Mouse (Mus musculus) brain, embryonic 14.5 days (tissue): ENCODE results near the gene Sorbs1.

ENCODE experiments used
- CTCF ChIP-seq: fragments of 200-500 bp; IDR thresholded peaks from 2 replicates; pipeline ENCODE4 v1.5.1; 2012; ENCODE audit warnings: inconsistent platforms, mild to moderate bottlenecking, moderate library complexity, borderline replicate concordance; ENCODE audit not compliant: insufficient read depth, insufficient read length; ENCODE audit errors: extremely low read depth
- POLR2A ChIP-seq: fragments of 200-500 bp; IDR thresholded peaks from 2 replicates; pipeline ENCODE4 v1.6.1; 2012; ENCODE audit warnings: mild to moderate bottlenecking, inconsistent platforms, borderline replicate concordance; ENCODE audit not compliant: poor library complexity, insufficient read depth, insufficient read length, severe bottlenecking; ENCODE audit errors: extremely low read depth

DNA sequence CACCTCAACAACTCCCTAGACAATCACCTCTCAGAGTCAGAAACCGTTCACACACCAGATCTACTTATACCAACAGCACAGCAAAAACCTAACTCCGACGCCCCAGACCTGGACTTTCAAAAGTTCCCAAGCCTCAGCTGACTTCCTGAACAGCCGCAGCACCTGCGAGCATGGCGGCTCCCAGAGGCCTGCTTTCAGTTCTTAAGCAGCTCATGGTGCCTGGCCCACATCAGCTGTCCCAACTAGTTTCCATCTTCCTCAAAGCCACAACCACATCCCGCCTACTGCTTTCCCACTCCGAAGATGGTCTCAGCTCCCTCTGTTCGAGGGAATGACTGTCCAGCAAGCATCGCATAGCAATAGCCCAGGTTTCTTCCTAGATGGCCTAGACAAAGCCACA is 74.7 kb downstream of the Sorbs1 start:
- TF ChIP-seq CTCF (no peak), POLR2A (no peak)
